15 mouse cellular contexts compared by ENCODE assay signal in genomic region chr17:70414202-70414601, GRCm38 (mm10).
"Had no signal": no experiment of that assay in that cellular context is flagged by ENCODE, and none has a peak within 500 bp of the region (broad histone marks: within the 10 kb centered on the region; RNA-seq: fewer than 3 reads in every experiment).

No protein-coding gene starts in this region.

- H3K4me3 ChIP-seq: megakaryocyte, embryonic 14.5 days; midbrain, embryonic 12.5 days; neural tube, embryonic 12.5 days; stomach, embryonic 15.5 days had no signal

- H3K4me1 ChIP-seq: megakaryocyte, embryonic 14.5 days; midbrain, embryonic 12.5 days; neural tube, embryonic 12.5 days; stomach, embryonic 15.5 days had no signal

- H3K27me3 ChIP-seq: megakaryocyte, embryonic 14.5 days; midbrain, embryonic 12.5 days; neural tube, embryonic 12.5 days; stomach, embryonic 15.5 days had no signal

- H3K4me2 ChIP-seq: lung, embryonic 14.5 days; midbrain, embryonic 12.5 days; neural tube, embryonic 12.5 days; stomach, embryonic 15.5 days had no signal

- H3K36me3 ChIP-seq: midbrain, embryonic 12.5 days; neural tube, embryonic 12.5 days; stomach, embryonic 15.5 days had no signal

- H3K9ac ChIP-seq: lung, embryonic 14.5 days; midbrain, embryonic 12.5 days; neural tube, embryonic 12.5 days; stomach, embryonic 15.5 days had no signal

- DNase-seq: lung, adult 18-20 months; lung, embryonic 14.5 days; lung, postnatal 10 days; lung, postnatal 36 days; midbrain, embryonic 14.5 days; right cerebral cortex, postnatal 14 days; thymus, adult 2 months; thymus, postnatal 25 days; thymus, postnatal 4 days had no signal

- H3K9me3 ChIP-seq: midbrain, embryonic 12.5 days; neural tube, embryonic 12.5 days; stomach, embryonic 15.5 days had no signal

- H3K27ac ChIP-seq: macrophage; midbrain, embryonic 12.5 days; neural tube, embryonic 12.5 days; stomach, embryonic 15.5 days; stomach, postnatal 0 days had no signal
